Mouse (Mus musculus) CD8-positive naive resting alpha-beta T cell, adult 2 months (primary cell): ENCODE measurements around the gene Tcl1b4.
"Not testable (repeated sequence)": the region's sequence is repeated elsewhere in the genome, so short reads cannot be mapped to it uniquely, and the experiment has no call there.

Experiments used
- DNase-seq, 2 experiments: peaks; one replicate each; pipeline ENCODE4 v3.0.0; 2022; ENCODE audit warnings: low read depth in 2 of 2, low spot score in 2 of 2

Tcl1b4 gene

GRCm38 (mm10) chr12:105201657-105202056 is at the start of gene Tcl1b4:
Tcl1b4 (plus strand) TSS chr12:105201957.
- not testable (repeated sequence) for DNase-seq

- not testable (repeated sequence) for DNase-seq
Observed at GRCm38 (mm10) chr12:105155286-105155685, 46.5 kb upstream of the Tcl1b4 start.

GRCm38 (mm10) chr12:105158842-105159241 is 42.9 kb upstream of the Tcl1b4 start:
- DNase-seq: no peak

GRCm38 (mm10) chr12:105159390-105159789 is 42.4 kb upstream of the Tcl1b4 start, which contains the start of gene Tcl1b1:
Tcl1b1 (plus strand) TSS chr12:105159690.
- no peak for DNase-seq

- no peak for DNase-seq
Observed at GRCm38 (mm10) chr12:105166734-105167133, 35.0 kb upstream of the Tcl1b4 start.

GRCm38 (mm10) chr12:105173366-105173765 is 28.4 kb upstream of the Tcl1b4 start:
- DNase-seq: no peak

GRCm38 (mm10) chr12:105174318-105174717 is 27.4 kb upstream of the Tcl1b4 start:
- peak in 1 of 2 experiments; percentile 15 for DNase-seq

- DNase-seq: not testable (repeated sequence)
Observed at GRCm38 (mm10) chr12:105176044-105176443, 25.7 kb upstream of the Tcl1b4 start, which contains the start of gene Tcl1b5. Tcl1b5 (plus strand) TSS chr12:105176344.

GRCm38 (mm10) chr12:105181040-105181644 is 20.6 kb upstream of the Tcl1b4 start:
- not testable (repeated sequence) for DNase-seq

GRCm38 (mm10) chr12:105188980-105189379 is 12.8 kb upstream of the Tcl1b4 start:
- DNase-seq: not testable (repeated sequence)

GRCm38 (mm10) chr12:105190743-105191142 is 11.0 kb upstream of the Tcl1b4 start, which contains the start of gene Tcl1b3:
Tcl1b3 (plus strand) TSS chr12:105191043.
- DNase-seq: not testable (repeated sequence)

GRCm38 (mm10) chr12:105199684-105200497 is 1.9 kb upstream of the Tcl1b4 start:
- DNase-seq: not testable (repeated sequence)

GRCm38 (mm10) chr12:105207071-105207470 is 5.3 kb downstream of the Tcl1b4 start:
- DNase-seq: no peak

GRCm38 (mm10) chr12:105208441-105208840 is 6.7 kb downstream of the Tcl1b4 start:
- DNase-seq: no peak

- DNase-seq: no peak
Observed at GRCm38 (mm10) chr12:105209231-105209630, 7.5 kb downstream of the Tcl1b4 start.

- no peak for DNase-seq
Observed at GRCm38 (mm10) chr12:105217101-105217760, 15.5 kb downstream of the Tcl1b4 start.

- DNase-seq: no peak
Observed at GRCm38 (mm10) chr12:105222601-105223319, 21.0 kb downstream of the Tcl1b4 start, which contains the start of gene Tcl1. Tcl1 (minus strand) TSS chr12:105222793.

- DNase-seq: no peak
Observed at GRCm38 (mm10) chr12:105224621-105225320, 23.0 kb downstream of the Tcl1b4 start.

- DNase-seq: no peak
Observed at GRCm38 (mm10) chr12:105234362-105234761, 32.6 kb downstream of the Tcl1b4 start.

GRCm38 (mm10) chr12:105235091-105235490 is 33.3 kb downstream of the Tcl1b4 start:
- DNase-seq: no peak
